Mouse (Mus musculus) lung, embryonic 14.5 days (tissue): ENCODE measurements at regions not wholly inside any gene's neighbourhood (a gene's known extent, or its start where the extent isn't known, plus 50 kb on each side); places are given as distances from the start of the nearest gene placed in this dataset.

ENCODE experiments used
- ATAC-seq: fragments of 200-750 bp; cut with Nextera tagmentation; 2 replicates; pipeline ENCODE4 v1.8.0; 2017; ENCODE audit warnings: mild to moderate bottlenecking, moderate TSS enrichment, moderate library complexity; ENCODE audit not compliant: insufficient read depth
- DNase-seq: peaks from one replicate; pipeline ENCODE4 v3.0.0-alpha.2; 2015
- H3K27ac ChIP-seq: fragments of 300-500 bp; sonication (generic); 2 replicates; pipeline ENCODE4 v1.5.1; 2014; ENCODE audit warnings: low read depth, mild to moderate bottlenecking, moderate library complexity
- H3K27me3 ChIP-seq: fragments of 300-500 bp; sonication (generic); 2 replicates; pipeline ENCODE4 v1.6.1; 2014; ENCODE audit warnings: low read length, control low read depth; ENCODE audit not compliant: insufficient read depth
- H3K36me3 ChIP-seq: fragments of 300-500 bp; sonication (generic); 2 replicates; pipeline ENCODE4 v1.6.1; 2014; ENCODE audit warnings: control low read depth; ENCODE audit not compliant: insufficient read depth
- H3K4me1 ChIP-seq: fragments of 300-500 bp; sonication (generic); 2 replicates; pipeline ENCODE4 v1.6.1; 2014; ENCODE audit warnings: antibody characterized with exemption, control low read depth; ENCODE audit not compliant: insufficient read depth
- H3K4me2 ChIP-seq: fragments of 300-500 bp; sonication (generic); 2 replicates; pipeline ENCODE4 v1.6.1; 2014; ENCODE audit warnings: mild to moderate bottlenecking
- H3K4me3 ChIP-seq: fragments of 300-500 bp; sonication (generic); 2 replicates; pipeline ENCODE4 v1.5.1; 2014; ENCODE audit warnings: low read depth, low read length
- H3K9ac ChIP-seq: fragments of 300-500 bp; sonication (generic); 2 replicates; pipeline ENCODE4 v1.6.1; 2014
- H3K9me3 ChIP-seq: fragments of 300-500 bp; sonication (generic); 2 replicates; pipeline ENCODE4 v1.6.1; 2016; ENCODE audit warnings: low read depth, low read length, control low read depth
- CTCF ChIP-seq: IDR thresholded peaks from 2 replicates; pipeline ENCODE4 v1.5.1; 2016; ENCODE audit warnings: antibody characterized with exemption, low read depth
- WGBS: fragments of 180-500 bp; shearing (Covaris S2); extraction: QIAGEN DNeasy Blood & Tissue Kit; methylation state at CpG from one replicate; pipeline ENCODE4 v1.1.7; 2014; 5-methylcytosine and 5-hydroxymethylcytosine counted together

GRCm38 (mm10) chr10:92246785-92247448 lies 475.3 kb downstream of the Nedd1 start:
- DNase-seq: peak; percentile 3

GRCm38 (mm10) chr10:92242714-92243440 lies 479.3 kb downstream of the Nedd1 start:
- ATAC-seq: no peak
- no peak for TF ChIP-seq CTCF

More at GRCm38 (mm10) chr10:92246785-92247448, 475.3 kb downstream of the Nedd1 start:
- Histone ChIP-seq H3K9me3 (no peaks in the 10 kb centered on the region), H3K4me3 (no peak overlapping the region), H3K9ac (no peak overlapping the region), H3K27me3 (no peaks in the 10 kb centered on the region), H3K4me2 (no peak overlapping the region), H3K4me1 (no peaks in the 10 kb centered on the region), H3K36me3 (no peaks in the 10 kb centered on the region), H3K27ac (no peak overlapping the region)
- 39% methylated on average over 7 of the region's 7 CpGs for WGBS
- ATAC-seq: no peak
- TF ChIP-seq CTCF: no peak

GRCm38 (mm10) chr10:92237881-92238280 lies 484.3 kb downstream of the Nedd1 start:
- 59% methylated on average over 5 of the region's 5 CpGs for WGBS
- H3K4me2 ChIP-seq: no peak overlapping the region
- no peak overlapping the region for H3K9ac ChIP-seq
- ATAC-seq (no peak), DNase-seq (no peak)
- TF ChIP-seq CTCF: no peak
- H3K4me3 ChIP-seq: no peak overlapping the region
- H3K4me1 ChIP-seq: no peaks in the 10 kb centered on the region
- no peaks in the 10 kb centered on the region for H3K36me3 ChIP-seq
- no peaks in the 10 kb centered on the region for H3K9me3 ChIP-seq
- H3K27ac ChIP-seq: no peak overlapping the region
- H3K27me3 ChIP-seq: no peaks in the 10 kb centered on the region

More at GRCm38 (mm10) chr10:92242714-92243440, 479.3 kb downstream of the Nedd1 start:
- H3K27me3 ChIP-seq: no peaks in the 10 kb centered on the region
- no peak overlapping the region for H3K4me2 ChIP-seq
- H3K4me3 ChIP-seq: no peak overlapping the region
- peak; percentile 42 for DNase-seq
- no peaks in the 10 kb centered on the region for H3K4me1 ChIP-seq
- no peaks in the 10 kb centered on the region for H3K36me3 ChIP-seq
- no peak overlapping the region for H3K27ac ChIP-seq
- WGBS: 70% methylated on average over 11 of the region's 11 CpGs
- no peaks in the 10 kb centered on the region for H3K9me3 ChIP-seq
- no peak overlapping the region for H3K9ac ChIP-seq

GRCm38 (mm10) chr10:92232081-92232480 lies 490.1 kb downstream of the Nedd1 start:
- no peak for TF ChIP-seq CTCF
- H3K4me1 ChIP-seq: no peaks in the 10 kb centered on the region
- H3K9ac ChIP-seq: no peak overlapping the region
- peak; percentile 1 for DNase-seq
- no peaks in the 10 kb centered on the region for H3K27me3 ChIP-seq
- H3K4me3 ChIP-seq: no peak overlapping the region
- H3K27ac ChIP-seq: no peak overlapping the region
- no peaks in the 10 kb centered on the region for H3K36me3 ChIP-seq
- ATAC-seq: no peak
- no peak overlapping the region for H3K4me2 ChIP-seq
- H3K9me3 ChIP-seq: no peaks in the 10 kb centered on the region
- WGBS: 50% methylated on average over 2 of the region's 2 CpGs

- Histone ChIP-seq H3K27ac (no peak overlapping the region), H3K4me2 (no peak overlapping the region), H3K9ac (no peak overlapping the region), H3K4me1 (no peaks in the 10 kb centered on the region), H3K4me3 (no peak overlapping the region), H3K36me3 (no peaks in the 10 kb centered on the region), H3K9me3 (no peaks in the 10 kb centered on the region), H3K27me3 (no peaks in the 10 kb centered on the region)
- WGBS: 71% methylated on average over 4 of the region's 4 CpGs
- DNase-seq (peak; percentile 37), ATAC-seq (no peak)
- peak; percentile 24; the same call in 1 of the 2 replicates for TF ChIP-seq CTCF
Measured at GRCm38 (mm10) chr10:92225818-92226217, 496.4 kb downstream of the Nedd1 start.

- WGBS: 81% methylated on average over 7 of the region's 7 CpGs
- no peak for TF ChIP-seq CTCF
- Histone ChIP-seq H3K4me3 (no peak overlapping the region), H3K9me3 (no peaks in the 10 kb centered on the region), H3K4me1 (no peaks in the 10 kb centered on the region), H3K27me3 (no peaks in the 10 kb centered on the region), H3K36me3 (no peaks in the 10 kb centered on the region), H3K4me2 (no peak overlapping the region), H3K9ac (no peak overlapping the region), H3K27ac (no peak overlapping the region)
- no peak for ATAC-seq
- no peak for DNase-seq
Measured at GRCm38 (mm10) chr10:92225071-92225470, 497.1 kb downstream of the Nedd1 start.

- DNase-seq (peak; percentile 75), ATAC-seq (peak; percentile 89)
- 30% methylated on average over 3 of the region's 3 CpGs for WGBS
- Histone ChIP-seq H3K36me3 (no peaks in the 10 kb centered on the region), H3K4me2 (no peak overlapping the region), H3K27ac (no peak overlapping the region), H3K9ac (no peak overlapping the region), H3K9me3 (no peaks in the 10 kb centered on the region), H3K27me3 (0 out of 2 replicates have a peak, but pooled peaks cover under 1% of the 10 kb centered on the region), H3K4me1 (no peaks in the 10 kb centered on the region), H3K4me3 (no peak overlapping the region)
- no peak for TF ChIP-seq CTCF
Measured at GRCm38 (mm10) chr10:92219310-92219709, 502.9 kb downstream of the Nedd1 start.
